Mouse (Mus musculus): ENCODE results near the gene Trim60.

GRCm38 (mm10) chr8:65037117-65037533 is 18.7 kb upstream of the Trim60 start, which contains the start of gene Apela:
- TF ChIP-seq POLR2A (IDR thresholded peaks at IDR 0.05; ENCODE audit: low read depth, low read length): no peak
- TF ChIP-seq CTCF (IDR thresholded peaks at IDR 0.05; ENCODE audit: extremely low read depth, insufficient read depth, insufficient read length, insufficient replicate concordance): no peak
